Mouse (Mus musculus) brain, embryonic 14.5 days (tissue): Measurements from ENCODE around the gene Dnmt1.

Experiments used
- CTCF ChIP-seq: fragments of 200-500 bp; IDR thresholded peaks from 2 replicates; pipeline ENCODE4 v1.5.1; 2012; ENCODE audit warnings: inconsistent platforms, mild to moderate bottlenecking, moderate library complexity, borderline replicate concordance; ENCODE audit not compliant: insufficient read depth, insufficient read length; ENCODE audit errors: extremely low read depth
- POLR2A ChIP-seq: fragments of 200-500 bp; IDR thresholded peaks from 2 replicates; pipeline ENCODE4 v1.6.1; 2012; ENCODE audit warnings: mild to moderate bottlenecking, inconsistent platforms, borderline replicate concordance; ENCODE audit not compliant: poor library complexity, insufficient read depth, insufficient read length, severe bottlenecking; ENCODE audit errors: extremely low read depth

GRCm38 (mm10) chr9:20893069-20893468, 66.6 kb downstream of the Dnmt1 start:
- no peak for TF ChIP-seq POLR2A
- TF ChIP-seq CTCF, result no peak
